Mouse (Mus musculus) embryonic facial prominence, embryonic 14.5 days (tissue): ENCODE measurements around the gene Esrrb. TPM values are rescaled to one million over a fixed set of nuclear protein-coding genes. Genes with fewer than 3 reads are reported as not detected.

Experiments used
- ATAC-seq: fragments of 200-750 bp; cut with Nextera tagmentation; 2 replicates; pipeline ENCODE4 v1.8.0; 2017; ENCODE audit warnings: low read depth, moderate number of reproducible peaks, moderate TSS enrichment
- DNase-seq: peaks from one replicate; pipeline ENCODE4 v3.0.0-alpha.2; 2015; ENCODE audit warnings: low spot score
- H3K27ac ChIP-seq: fragments of 300-500 bp; sonication (generic); replicated peaks from 2 replicates; pipeline ENCODE4 v1.5.1; 2014; ENCODE audit warnings: low read depth, mild to moderate bottlenecking, low read length, moderate library complexity
- H3K27me3 ChIP-seq: fragments of 300-500 bp; sonication (generic); replicated peaks from 2 replicates; pipeline ENCODE4 v1.6.1; 2014; ENCODE audit warnings: low read length; ENCODE audit not compliant: control insufficient read depth, insufficient read depth
- H3K36me3 ChIP-seq: fragments of 300-500 bp; sonication (generic); 2 replicates; pipeline ENCODE4 v1.6.1; 2014; ENCODE audit warnings: low read length, mixed read lengths; ENCODE audit not compliant: control insufficient read depth, insufficient read depth
- H3K4me1 ChIP-seq: fragments of 300-500 bp; sonication (generic); 2 replicates; pipeline ENCODE4 v1.6.1; 2014; ENCODE audit warnings: antibody characterized with exemption, low read length; ENCODE audit not compliant: control insufficient read depth, insufficient read depth
- H3K4me2 ChIP-seq: fragments of 300-500 bp; sonication (generic); 2 replicates; pipeline ENCODE4 v1.6.1; 2014; ENCODE audit warnings: low read depth, mild to moderate bottlenecking, low read length, moderate library complexity, mixed read lengths
- H3K4me3 ChIP-seq: fragments of 300-500 bp; sonication (generic); 2 replicates; pipeline ENCODE4 v1.5.1; 2014; ENCODE audit warnings: low read depth, mild to moderate bottlenecking, low read length
- H3K9ac ChIP-seq: fragments of 300-500 bp; sonication (generic); 2 replicates; pipeline ENCODE4 v1.6.1; 2014; ENCODE audit warnings: low read depth, mild to moderate bottlenecking, low read length, moderate library complexity, mixed read lengths
- H3K9me3 ChIP-seq: fragments of 300-500 bp; sonication (generic); 2 replicates; pipeline ENCODE4 v1.6.1; 2016; ENCODE audit warnings: low read length; ENCODE audit not compliant: control insufficient read depth
- WGBS: fragments of 180-500 bp; shearing (Covaris S2); extraction: QIAGEN DNeasy Blood & Tissue Kit; methylation state at CpG from one replicate; pipeline ENCODE4 v1.1.7; 2014; 5-methylcytosine and 5-hydroxymethylcytosine counted together
- polyA plus RNA-seq: library from polyadenylated mRNA; unstranded; fragments of >200 nt; fragmentation: Nextera tagmentation; extraction: Ambion mirVana; gene quantifications from 2 replicates; pipeline ENCODE4 v1.2.1, GENCODE M21; 2014

The Esrrb gene
- polyA plus RNA-seq, 1 experiment from 2014 or later: 0.67 TPM

GRCm38 (mm10) chr12:86539511-86539910 lies 178.6 kb downstream of the Esrrb start:
- ATAC-seq: no peak
- no peak overlapping the region for H3K4me2 ChIP-seq
- no peaks in the 10 kb centered on the region for H3K9me3 ChIP-seq
- 78% methylated on average over 4 of the region's 4 CpGs for WGBS
- no peaks in the 10 kb centered on the region for H3K27me3 ChIP-seq
- no peak overlapping the region for H3K9ac ChIP-seq
- H3K27ac ChIP-seq: no peak overlapping the region
- no peak overlapping the region for H3K4me3 ChIP-seq
- H3K4me1 ChIP-seq: no peaks in the 10 kb centered on the region
- H3K36me3 ChIP-seq: no peaks in the 10 kb centered on the region
- no peak for DNase-seq

DNA sequence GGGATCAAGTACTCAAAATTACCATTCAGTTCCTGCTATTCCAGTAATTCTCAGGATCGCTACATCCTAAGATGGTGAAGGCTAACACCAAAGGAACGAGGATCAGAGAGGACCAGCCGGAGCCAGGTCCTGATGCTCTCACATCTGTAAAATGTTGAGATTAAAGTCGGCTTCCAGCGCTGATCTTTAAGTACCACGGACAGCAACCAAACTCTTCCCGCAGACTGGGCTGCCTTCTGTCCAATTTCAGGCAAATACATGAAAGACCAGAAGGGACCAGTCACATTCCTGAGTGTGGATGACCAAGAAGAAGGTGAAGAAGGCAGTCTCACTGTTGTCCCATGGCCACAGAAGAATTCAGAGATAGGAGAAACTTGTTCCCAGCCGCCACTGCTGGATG lies 186.9 kb downstream of the Esrrb start:
- H3K4me3 ChIP-seq: no peak overlapping the region
- H3K9me3 ChIP-seq: no peaks in the 10 kb centered on the region
- H3K9ac ChIP-seq: no peak overlapping the region
- no peaks in the 10 kb centered on the region for H3K36me3 ChIP-seq
- no peaks in the 10 kb centered on the region for H3K4me1 ChIP-seq
- no peak for ATAC-seq
- 18% methylated on average over 8 of the region's 8 CpGs for WGBS
- H3K27ac ChIP-seq: no peak overlapping the region
- H3K4me2 ChIP-seq: no peak overlapping the region
- DNase-seq: peak; percentile 56
- H3K27me3 ChIP-seq: no peaks in the 10 kb centered on the region; the same call in 1 of the 2 replicates

DNA sequence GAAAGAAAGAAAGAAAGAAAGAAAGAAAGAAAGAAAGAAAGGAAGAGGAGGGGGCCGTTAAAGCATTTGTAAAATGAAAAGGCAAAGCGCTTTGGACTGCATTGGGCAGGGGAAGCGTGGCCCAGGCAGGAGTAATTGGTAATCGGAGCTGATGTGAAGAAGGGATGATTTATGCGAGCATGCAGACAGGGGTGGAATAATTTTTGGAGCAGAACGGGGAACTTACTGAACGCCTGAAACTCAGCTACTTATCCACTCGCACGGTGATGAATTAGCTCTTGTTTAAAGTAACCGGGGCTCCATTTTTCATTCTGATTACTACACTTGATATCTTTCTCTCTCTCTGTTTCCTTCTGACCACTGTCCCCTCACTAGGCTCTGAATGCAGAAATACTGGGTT lies 192.1 kb downstream of the Esrrb start:
- 50% methylated on average over 10 of the region's 10 CpGs for WGBS
- DNase-seq: no peak
- Histone ChIP-seq H3K36me3 (no peaks in the 10 kb centered on the region), H3K4me2 (no peak overlapping the region), H3K9me3 (no peaks in the 10 kb centered on the region), H3K4me3 (no peak overlapping the region), H3K27me3 (no peaks in the 10 kb centered on the region; the same call in 1 of the 2 replicates), H3K4me1 (no peaks in the 10 kb centered on the region), H3K27ac (no peak overlapping the region), H3K9ac (no peak overlapping the region)
- ATAC-seq: no peak

DNA sequence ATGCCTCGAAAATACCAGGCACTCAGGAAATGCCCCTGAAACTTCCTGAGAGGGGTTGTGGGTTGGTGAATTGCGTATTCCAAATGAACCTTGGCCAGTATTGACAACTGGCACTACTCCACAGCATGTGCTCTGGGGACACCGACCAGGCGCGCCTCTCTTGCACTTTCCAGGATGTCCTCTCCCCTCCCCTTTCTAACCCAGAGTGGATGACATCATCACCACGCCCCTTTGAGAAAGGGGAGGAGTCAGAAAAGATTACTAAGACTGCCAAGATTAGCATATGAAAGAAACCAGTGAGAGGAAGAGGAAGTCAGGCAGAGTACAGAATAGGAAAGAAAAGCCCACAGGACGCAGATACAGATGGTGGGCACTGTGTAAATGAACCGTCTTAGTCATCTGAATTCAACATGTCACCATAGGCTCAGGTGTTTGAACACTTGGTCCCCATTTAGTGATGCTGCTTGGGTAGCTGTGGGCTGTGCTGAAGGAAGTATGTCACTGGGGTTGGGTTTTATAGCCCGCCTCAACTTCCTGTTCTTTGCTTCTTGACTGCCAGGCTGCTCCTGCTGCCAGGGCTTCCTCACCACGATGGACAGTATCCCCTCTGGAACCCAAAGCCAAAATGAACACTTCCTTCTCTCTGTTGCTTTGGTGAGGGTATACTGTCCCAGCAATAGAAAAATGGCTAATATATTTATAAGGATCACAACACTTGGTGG lies 196.0 kb downstream of the Esrrb start:
- no peaks in the 10 kb centered on the region for H3K9me3 ChIP-seq
- H3K4me1 ChIP-seq: no peaks in the 10 kb centered on the region
- H3K4me3 ChIP-seq: no peak overlapping the region
- ATAC-seq (no peak), DNase-seq (no peak)
- H3K27ac ChIP-seq: no peak overlapping the region
- WGBS: 43% methylated on average over 10 of the region's 10 CpGs
- no peaks in the 10 kb centered on the region; the same call in 1 of the 2 replicates for H3K27me3 ChIP-seq
- no peak overlapping the region for H3K9ac ChIP-seq
- H3K4me2 ChIP-seq: no peak overlapping the region
- no peaks in the 10 kb centered on the region for H3K36me3 ChIP-seq

DNA sequence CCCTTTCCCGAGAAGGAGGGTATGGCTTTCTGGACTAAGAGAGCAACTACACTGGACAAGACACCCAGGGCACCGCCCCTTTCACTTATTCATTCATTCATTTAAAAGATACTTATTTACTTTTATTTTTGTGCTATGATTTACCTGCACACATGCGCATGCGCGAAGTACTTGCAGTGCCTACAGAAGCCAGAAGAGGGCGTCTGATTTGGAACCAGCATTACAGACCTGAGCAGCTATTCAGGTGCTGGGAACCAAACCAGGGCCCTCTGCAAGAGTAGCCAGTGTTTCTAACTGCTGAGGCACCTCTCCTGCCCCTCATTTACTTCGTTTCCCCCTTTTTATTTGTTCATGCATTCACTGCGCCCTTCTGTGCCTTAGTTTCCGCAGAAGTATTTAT lies 198.0 kb downstream of the Esrrb start:
- Histone ChIP-seq H3K27ac (no peak overlapping the region), H3K27me3 (no peaks in the 10 kb centered on the region), H3K9me3 (no peaks in the 10 kb centered on the region), H3K9ac (no peak overlapping the region), H3K4me1 (no peaks in the 10 kb centered on the region), H3K4me3 (no peak overlapping the region), H3K4me2 (no peak overlapping the region), H3K36me3 (no peaks in the 10 kb centered on the region)
- DNase-seq (no peak), ATAC-seq (no peak)
- WGBS: 87% methylated on average over 9 of the region's 9 CpGs

DNA sequence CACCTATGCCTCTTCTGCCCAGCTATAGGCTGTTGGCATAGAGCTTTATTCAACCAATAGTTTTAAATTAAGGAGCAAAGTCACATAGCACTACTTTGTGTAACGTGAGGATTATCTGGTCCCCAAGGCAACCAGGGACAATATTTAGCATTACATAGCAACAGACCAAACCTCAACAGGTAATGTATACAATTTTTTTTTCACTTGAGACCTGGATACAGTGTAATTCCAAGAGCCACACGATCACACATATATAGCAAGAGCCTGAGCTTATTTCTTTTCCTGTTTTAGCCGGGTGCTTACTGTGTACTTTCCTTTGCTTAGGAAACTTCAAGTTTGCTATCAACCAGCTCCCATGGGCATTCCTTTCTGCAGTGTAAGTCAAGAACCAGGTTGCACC lies 201.8 kb downstream of the Esrrb start:
- H3K4me3 ChIP-seq: no peak overlapping the region
- no peaks in the 10 kb centered on the region for H3K36me3 ChIP-seq
- H3K27ac ChIP-seq: no peak overlapping the region
- WGBS: 67% methylated on average over 3 of the region's 3 CpGs
- H3K9ac ChIP-seq: no peak overlapping the region
- H3K9me3 ChIP-seq: no peaks in the 10 kb centered on the region
- no peaks in the 10 kb centered on the region for H3K27me3 ChIP-seq
- ATAC-seq (no peak), DNase-seq (no peak)
- H3K4me2 ChIP-seq: no peak overlapping the region
- no peaks in the 10 kb centered on the region for H3K4me1 ChIP-seq

DNA sequence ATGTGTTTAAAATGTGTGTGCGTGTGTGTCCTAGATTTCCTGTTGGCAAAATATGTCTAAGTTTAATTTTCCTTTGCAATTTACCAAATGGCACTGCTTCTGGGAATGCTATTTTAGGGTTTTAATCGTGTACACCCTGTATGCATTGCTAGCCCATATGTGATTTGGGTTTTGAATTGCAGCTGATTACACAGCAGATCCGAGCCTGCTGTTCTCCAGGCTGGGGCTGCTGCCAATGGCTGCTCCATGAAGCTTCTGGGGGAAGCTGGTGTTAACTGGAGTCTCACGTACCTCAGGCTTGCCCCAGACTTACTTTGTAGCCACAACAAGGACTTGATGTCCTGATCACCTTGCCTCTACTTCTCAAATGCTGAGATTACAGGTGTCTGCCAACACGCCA lies 205.1 kb downstream of the Esrrb start:
- Histone ChIP-seq H3K4me1 (no peaks in the 10 kb centered on the region), H3K36me3 (no peaks in the 10 kb centered on the region), H3K27me3 (no peaks in the 10 kb centered on the region), H3K9ac (no peak overlapping the region), H3K4me3 (no peak overlapping the region), H3K27ac (no peak overlapping the region), H3K9me3 (no peaks in the 10 kb centered on the region), H3K4me2 (no peak overlapping the region)
- 69% methylated on average over 5 of the region's 5 CpGs for WGBS
- ATAC-seq (no peak), DNase-seq (no peak)

Other genes with a start within 250 kb of the Esrrb start
- gene Gpatch2l, start 119.3 kb upstream of the Esrrb start, polyA plus RNA-seq: 14.8 and 14.9 TPM in 2 replicates